Mouse (Mus musculus) ES-E14 (cell line): ENCODE data around the gene Actr3. TPM values are rescaled to one million over a fixed set of nuclear protein-coding genes. Genes with fewer than 3 reads are reported as not detected.

Experiments used
- DNase-seq: peaks from one replicate; pipeline ENCODE4 v3.0.0-alpha.2; 2013; ENCODE audit warnings: low read depth, low spot score
- H3K27ac ChIP-seq: 2 replicates; pipeline ENCODE4 v1.5.1; 2012; ENCODE audit warnings: low read depth, mild to moderate bottlenecking, low read length, moderate library complexity, mixed read lengths; ENCODE audit not compliant: poor library complexity, insufficient read depth, severe bottlenecking
- H3K36me3 ChIP-seq: 2 replicates; pipeline ENCODE4 v1.6.1; 2012; ENCODE audit warnings: mild to moderate bottlenecking, low read length, moderate library complexity, mixed read lengths; ENCODE audit not compliant: control insufficient read depth, poor library complexity, insufficient read depth, severe bottlenecking
- H3K4me1 ChIP-seq, 2 experiments: fragments of 150-350 bp in 1 of 2; sonication (generic) in 1 of 2; 2 replicates each; pipeline ENCODE4 v1.6.1; 2012; ENCODE audit warnings: low read length in 2 of 2, mild to moderate bottlenecking in 1 of 2, mixed read lengths in 1 of 2; ENCODE audit not compliant: control insufficient read depth in 2 of 2, insufficient read depth in 2 of 2, poor library complexity in 1 of 2
- H3K4me3 ChIP-seq, 2 experiments: fragments of 150-350 bp in 1 of 2; sonication (generic) in 1 of 2; 2 replicates each; pipeline ENCODE4 v1.5.1; 2012; ENCODE audit warnings: low read length in 2 of 2, low read depth in 1 of 2, mild to moderate bottlenecking in 1 of 2, mixed read lengths in 1 of 2; ENCODE audit not compliant: insufficient read depth in 1 of 2, poor library complexity in 1 of 2, severe bottlenecking in 1 of 2
- H3K9ac ChIP-seq: 2 replicates; pipeline ENCODE4 v1.6.1; 2012; ENCODE audit warnings: low read depth, mild to moderate bottlenecking, low read length, mixed read lengths; ENCODE audit not compliant: poor library complexity, insufficient read depth, severe bottlenecking
- H3K9me3 ChIP-seq: fragments of 150-350 bp; sonication (generic); 2 replicates; pipeline ENCODE4 v1.6.1; 2012; ENCODE audit warnings: low read depth, mild to moderate bottlenecking, low read length; ENCODE audit not compliant: control insufficient read depth, insufficient read depth
- CHD2 ChIP-seq: IDR thresholded peaks from 2 replicates; pipeline ENCODE4 v1.6.1; 2014; ENCODE audit warnings: mild to moderate bottlenecking, low read depth, low read length, inconsistent platforms
- HCFC1 ChIP-seq: IDR thresholded peaks from 2 replicates; pipeline ENCODE4 v1.6.1; 2012; ENCODE audit warnings: low read length, inconsistent platforms, borderline replicate concordance; ENCODE audit not compliant: insufficient read depth
- MAFK ChIP-seq: IDR thresholded peaks from 2 replicates; pipeline ENCODE4 v1.6.1; 2014; ENCODE audit warnings: mild to moderate bottlenecking, low read depth, low read length, inconsistent platforms; ENCODE audit not compliant: insufficient read depth
- ZC3H11A ChIP-seq: IDR thresholded peaks from 2 replicates; pipeline ENCODE4 v1.6.1; 2012; ENCODE audit warnings: low read depth, mild to moderate bottlenecking, inconsistent platforms, low read length, borderline replicate concordance
- ZNF384 ChIP-seq: IDR thresholded peaks from 2 replicates; pipeline ENCODE4 v1.6.1; 2012; ENCODE audit warnings: low read depth, low read length, inconsistent platforms
- in situ Hi-C, 2 experiments: fragments of 600-800 bp; cut with MboI; formaldehyde crosslinking; loops; one replicate each; pipeline ENCODE4 v1.15.1; 2025; ENCODE audit warnings: low sequenced_read_pairs in 2 of 2, inconsistent platforms in 1 of 2; ENCODE audit not compliant: unreplicated experiment in 2 of 2
- total RNA-seq: library from RNA; depleted of rRNA; stranded (reverse); fragments of 300-350 nt; gene quantifications from 2 replicates; pipeline ENCODE4 v1.2.3, GENCODE M21; 2012

Gene Actr3
- total RNA-seq, 1 experiment, result 159 TPM

- Histone ChIP-seq H3K4me3 (no peak overlapping the region), H3K4me1 (no peaks in the 10 kb centered on the region), H3K36me3 (no peaks in the 10 kb centered on the region), H3K9ac (no peak overlapping the region), H3K27ac (no peak overlapping the region), H3K9me3 (no peaks in the 10 kb centered on the region)
- TF ChIP-seq MAFK (no peak), ZC3H11A (no peak), HCFC1 (no peak), CHD2 (no peak), ZNF384 (no peak)
- in situ Hi-C loops, result no loop called here
- no peak for DNase-seq
These were observed 23.0 kb upstream of the Actr3 start for GRCm38 (mm10) chr1:125458531-125458930.

DNA sequence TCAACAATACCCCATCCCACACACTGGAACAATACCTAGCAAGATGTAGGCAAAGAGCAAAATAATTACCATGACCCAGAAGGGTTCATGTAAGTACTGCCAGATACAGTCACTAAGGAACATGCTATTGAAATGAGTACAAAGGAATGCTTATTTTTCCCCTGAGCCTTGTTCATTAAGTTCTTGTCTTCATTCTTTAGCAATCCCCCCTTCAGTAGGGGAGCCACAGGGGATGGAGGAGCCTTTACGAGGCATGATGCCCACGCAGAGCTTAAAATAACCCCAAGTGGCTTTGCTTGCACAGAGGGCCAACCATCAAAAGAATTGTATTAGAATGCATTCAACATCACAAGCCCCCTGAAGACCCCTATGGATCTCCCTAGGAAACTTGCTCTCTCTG lies 19.6 kb upstream of the Actr3 start:
- no peak for DNase-seq
- Histone ChIP-seq H3K4me3 (no peak overlapping the region), H3K27ac (no peak overlapping the region), H3K9ac (no peak overlapping the region), H3K36me3 (no peaks in the 10 kb centered on the region), H3K9me3 (no peaks in the 10 kb centered on the region), H3K4me1 (no peaks in the 10 kb centered on the region)
- TF ChIP-seq MAFK, result no peak
- no peak for TF ChIP-seq HCFC1
- TF ChIP-seq CHD2, result no peak
- no peak for TF ChIP-seq ZC3H11A
- no peak for TF ChIP-seq ZNF384
- in situ Hi-C loops, result no loop called here

- Histone ChIP-seq H3K9me3 (no peaks in the 10 kb centered on the region), H3K4me1 (no peaks in the 10 kb centered on the region), H3K36me3 (no peaks in the 10 kb centered on the region), H3K27ac (no peak overlapping the region), H3K9ac (no peak overlapping the region), H3K4me3 (no peak overlapping the region)
- TF ChIP-seq MAFK (no peak), ZNF384 (no peak), ZC3H11A (no peak), HCFC1 (no peak), CHD2 (no peak)
- DNase-seq, result no peak
- in situ Hi-C loops, result no loop called here
These were observed 14.9 kb upstream of the Actr3 start for GRCm38 (mm10) chr1:125450282-125451000.

DNA sequence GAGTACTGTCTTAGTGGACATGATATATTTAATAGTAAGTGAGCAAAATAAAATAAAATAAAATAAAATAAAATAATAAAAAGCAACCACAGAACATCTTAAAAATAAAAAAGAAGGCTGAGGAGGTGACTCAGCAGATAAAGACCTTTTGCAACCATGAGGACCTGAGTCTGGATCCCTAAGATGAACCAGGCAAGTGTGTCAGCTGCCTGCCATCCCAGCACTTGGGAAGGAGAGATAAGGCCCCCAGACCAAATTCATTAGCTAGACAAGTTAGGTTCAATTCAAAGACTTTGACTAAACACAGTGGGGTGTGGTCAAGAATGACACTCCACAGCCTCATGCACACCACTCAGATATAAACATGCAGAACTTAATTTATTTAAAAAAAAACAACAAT lies 12.4 kb upstream of the Actr3 start:
- no peak overlapping the region for H3K4me3 ChIP-seq
- no peak overlapping the region for H3K27ac ChIP-seq
- TF ChIP-seq MAFK, result no peak
- no peak for TF ChIP-seq ZNF384
- TF ChIP-seq HCFC1, result no peak
- no peak for TF ChIP-seq ZC3H11A
- H3K9me3 ChIP-seq, result no peaks in the 10 kb centered on the region
- H3K4me1 ChIP-seq, result no peaks in the 10 kb centered on the region
- no peaks in the 10 kb centered on the region for H3K36me3 ChIP-seq
- no peak overlapping the region for H3K9ac ChIP-seq
- no peak for DNase-seq
- in situ Hi-C loops, result no loop called here
